Mouse (Mus musculus) myocyte (in vitro differentiated cells): ENCODE results near the gene Gabrb1. TPM values are rescaled to one million over a fixed set of nuclear protein-coding genes. Genes with fewer than 3 reads are reported as not detected.

Source experiments
- H3K27me3 ChIP-seq: one replicate; pipeline ENCODE4 v1.6.1; 2011; ENCODE audit not compliant: control insufficient read depth, insufficient read depth, insufficient read length
- H3K36me3 ChIP-seq: one replicate; pipeline ENCODE4 v1.6.1; 2011; ENCODE audit not compliant: control insufficient read depth, insufficient read depth
- H3K4me2 ChIP-seq: one replicate; pipeline ENCODE4 v1.6.1; 2011; ENCODE audit warnings: low read depth, control low read depth
- H3K4me3 ChIP-seq: one replicate; pipeline ENCODE4 v1.5.1; 2011; ENCODE audit warnings: mild to moderate bottlenecking, control low read depth, moderate library complexity
- H3K79me2 ChIP-seq: one replicate; pipeline ENCODE4 v1.6.1; 2011; ENCODE audit not compliant: control insufficient read depth, insufficient read depth
- H3ac ChIP-seq: one replicate; pipeline ENCODE4 v1.6.1; 2011; ENCODE audit not compliant: control insufficient read depth, insufficient read length
- CEBPB ChIP-seq: IDR thresholded peaks from 2 replicates; pipeline ENCODE4 v1.6.1; 2011; ENCODE audit warnings: mild to moderate bottlenecking, moderate library complexity; ENCODE audit not compliant: poor library complexity, insufficient read depth, severe bottlenecking
- E2F4 ChIP-seq: IDR thresholded peaks from one replicate; pipeline ENCODE4 v1.6.1; 2011; ENCODE audit warnings: mild to moderate bottlenecking, control low read depth, moderate library complexity; ENCODE audit not compliant: insufficient read depth
- MAX ChIP-seq: IDR thresholded peaks from one replicate; pipeline ENCODE4 v1.6.1; 2011; ENCODE audit warnings: low read depth, mild to moderate bottlenecking, control low read depth
- MYOD1 ChIP-seq, 3 experiments: IDR thresholded peaks; one replicate each; pipeline ENCODE4 v1.6.1; 2011; ENCODE audit warnings: control low read depth in 2 of 3, low read depth in 2 of 3, mild to moderate bottlenecking in 2 of 3, moderate library complexity in 1 of 3; ENCODE audit not compliant: insufficient read length in 2 of 3, control insufficient read depth in 1 of 3
- MYOG ChIP-seq, 3 experiments: IDR thresholded peaks; one replicate each; pipeline ENCODE4 v1.6.1; 2011; ENCODE audit warnings: control low read depth in 2 of 3, low read depth in 2 of 3, mild to moderate bottlenecking in 2 of 3; ENCODE audit not compliant: insufficient read length in 2 of 3, control insufficient read depth in 1 of 3, insufficient read depth in 1 of 3
- POLR2A ChIP-seq: IDR thresholded peaks from one replicate; pipeline ENCODE4 v1.6.1; 2011; ENCODE audit warnings: low read depth, mild to moderate bottlenecking, control low read depth, moderate library complexity; ENCODE audit not compliant: insufficient read length
- POLR2AphosphoS2 ChIP-seq: IDR thresholded peaks from one replicate; pipeline ENCODE4 v1.6.1; 2011; ENCODE audit warnings: low read depth, control low read depth; ENCODE audit not compliant: insufficient read length
- REST ChIP-seq: IDR thresholded peaks from one replicate; pipeline ENCODE4 v1.6.1; 2011; ENCODE audit warnings: mild to moderate bottlenecking, control low read depth, moderate library complexity; ENCODE audit not compliant: insufficient read depth, insufficient read length
- SRF ChIP-seq: IDR thresholded peaks from one replicate; pipeline ENCODE4 v1.6.1; 2011; ENCODE audit warnings: low read depth; ENCODE audit not compliant: control insufficient read depth, insufficient read length
- TCF12 ChIP-seq: IDR thresholded peaks from one replicate; pipeline ENCODE4 v1.6.1; 2011; ENCODE audit warnings: mild to moderate bottlenecking, control low read depth; ENCODE audit not compliant: poor library complexity, insufficient read depth, severe bottlenecking
- TCF3 ChIP-seq: IDR thresholded peaks from one replicate; pipeline ENCODE4 v1.6.1; 2011; ENCODE audit warnings: low read depth, control low read depth; ENCODE audit not compliant: insufficient read length
- USF1 ChIP-seq: IDR thresholded peaks from one replicate; pipeline ENCODE4 v1.6.1; 2011; ENCODE audit warnings: low read depth, mild to moderate bottlenecking, control low read depth, moderate library complexity
- polyA plus RNA-seq: library from polyadenylated mRNA; unstranded; fragments of >200 nt; fragmentation: generic; extraction: Trizol; gene quantifications from one replicate; pipeline ENCODE4 v1.2.1, GENCODE M21; 2012; ENCODE audit warnings: missing spikeins

Gabrb1 gene
- polyA plus RNA-seq, 1 experiment: 0.01 TPM

- no peak overlapping the region for H3K4me3 ChIP-seq
- no peak overlapping the region for H3K4me2 ChIP-seq
- H3K79me2 ChIP-seq: no peaks in the 10 kb centered on the region
- no peak overlapping the region for H3ac ChIP-seq
- no peak for TF ChIP-seq MYOD1 (IDR thresholded peaks at IDR 0.05; ENCODE audit: control insufficient read depth in 1 of 3, insufficient read length in 2 of 3, low read depth in 2 of 3)
- no peak for TF ChIP-seq SRF
- TF ChIP-seq POLR2A: no peak
- no peak for TF ChIP-seq MYOG (IDR thresholded peaks at IDR 0.05; ENCODE audit: control insufficient read depth in 1 of 3, insufficient read depth in 1 of 3, insufficient read length in 2 of 3, low read depth in 2 of 3)
- TF ChIP-seq TCF3: no peak
- no peak for TF ChIP-seq POLR2AphosphoS2
- no peak for TF ChIP-seq MAX
- TF ChIP-seq REST: no peak
- no peak for TF ChIP-seq USF1
- no peak for TF ChIP-seq TCF12
- TF ChIP-seq E2F4: no peak
- no peak for TF ChIP-seq CEBPB
- H3K27me3 ChIP-seq: no peaks in the 10 kb centered on the region
- no peaks in the 10 kb centered on the region for H3K36me3 ChIP-seq
These were observed 42.0 kb downstream of the Gabrb1 start for GRCm38 (mm10) chr5:71699696-71700467.

GRCm38 (mm10) chr5:71700468-71701272 is 42.8 kb downstream of the Gabrb1 start:
- H3ac ChIP-seq: no peak overlapping the region
- TF ChIP-seq POLR2AphosphoS2: no peak
- no peak for TF ChIP-seq MYOD1 (IDR thresholded peaks at IDR 0.05; ENCODE audit: control insufficient read depth in 1 of 3, insufficient read length in 2 of 3, low read depth in 2 of 3)
- no peak for TF ChIP-seq E2F4
- no peak for TF ChIP-seq CEBPB
- TF ChIP-seq MYOG (IDR thresholded peaks at IDR 0.05; ENCODE audit: control insufficient read depth in 1 of 3, insufficient read depth in 1 of 3, insufficient read length in 2 of 3, low read depth in 2 of 3): no peak
- no peak for TF ChIP-seq TCF3
- TF ChIP-seq POLR2A: no peak
- TF ChIP-seq REST: no peak
- no peak for TF ChIP-seq USF1
- TF ChIP-seq MAX: no peak
- TF ChIP-seq TCF12: no peak
- TF ChIP-seq SRF: no peak
- H3K27me3 ChIP-seq: no peaks in the 10 kb centered on the region
- H3K4me3 ChIP-seq: no peak overlapping the region
- H3K4me2 ChIP-seq: no peak overlapping the region
- H3K79me2 ChIP-seq: no peaks in the 10 kb centered on the region
- H3K36me3 ChIP-seq: no peaks in the 10 kb centered on the region

- Histone ChIP-seq H3K79me2 (no peaks in the 10 kb centered on the region), H3K4me3 (no peak overlapping the region), H3K4me2 (no peak overlapping the region), H3ac (no peak overlapping the region), H3K27me3 (no peaks in the 10 kb centered on the region), H3K36me3 (no peaks in the 10 kb centered on the region)
- TF ChIP-seq POLR2A (no peak), E2F4 (no peak), MYOG (IDR thresholded peaks at IDR 0.05; ENCODE audit: control insufficient read depth in 1 of 3, insufficient read depth in 1 of 3, insufficient read length in 2 of 3, low read depth in 2 of 3) (no peak), TCF3 (no peak), CEBPB (no peak), POLR2AphosphoS2 (no peak), USF1 (no peak), MAX (no peak), SRF (no peak), MYOD1 (IDR thresholded peaks at IDR 0.05; ENCODE audit: control insufficient read depth in 1 of 3, insufficient read length in 2 of 3, low read depth in 2 of 3) (no peak)
These were observed 43.3 kb downstream of the Gabrb1 start for GRCm38 (mm10) chr5:71701273-71701614.

DNA sequence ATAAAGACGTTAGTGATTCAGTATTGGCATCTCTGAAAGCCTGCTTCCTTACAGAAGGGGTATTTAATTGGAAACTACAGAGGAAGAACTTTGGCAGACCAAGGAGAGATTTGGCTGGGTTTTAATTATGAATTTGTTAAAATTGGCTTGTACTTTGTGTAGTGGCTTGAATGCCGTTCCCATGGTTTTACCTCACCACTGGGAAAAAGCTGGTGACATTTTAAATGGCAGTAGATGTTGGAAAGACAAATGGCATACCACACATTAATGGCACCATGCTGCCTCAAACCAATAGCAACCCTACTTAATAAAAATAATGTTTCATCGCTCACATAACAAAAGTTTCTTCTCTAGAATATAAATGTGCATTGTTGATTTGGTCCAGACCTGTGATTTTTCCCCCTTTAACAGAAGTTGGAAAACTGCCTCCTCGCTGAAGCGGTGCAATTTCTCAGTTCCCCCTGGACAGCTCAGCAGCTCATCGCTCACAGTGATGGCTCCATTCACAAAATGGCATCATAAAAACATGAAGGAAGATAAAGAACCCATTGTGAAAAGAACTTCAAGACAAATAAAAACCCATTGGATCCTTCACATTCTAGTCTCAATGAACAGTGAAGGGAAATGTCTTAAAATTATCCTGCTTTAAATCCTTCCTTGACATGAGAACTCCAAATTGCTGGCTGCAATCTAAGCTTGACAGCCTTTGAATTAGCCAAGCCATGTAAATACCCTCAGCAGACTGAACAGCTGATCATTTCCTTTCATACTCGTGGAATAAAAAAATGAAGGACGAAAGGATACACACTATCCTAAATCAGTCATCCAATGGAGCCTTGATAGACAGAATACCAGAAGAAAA is 75.2 kb downstream of the Gabrb1 start:
- Histone ChIP-seq H3K27me3 (no peaks in the 10 kb centered on the region), H3K4me3 (no peak overlapping the region), H3K79me2 (no peaks in the 10 kb centered on the region), H3ac (no peak overlapping the region), H3K36me3 (no peaks in the 10 kb centered on the region), H3K4me2 (no peak overlapping the region)
- TF ChIP-seq REST: no peak
- TF ChIP-seq SRF: no peak
- TF ChIP-seq MYOG (IDR thresholded peaks at IDR 0.05; ENCODE audit: control insufficient read depth in 1 of 3, insufficient read depth in 1 of 3, insufficient read length in 2 of 3, low read depth in 2 of 3): no peak
- TF ChIP-seq MYOD1 (IDR thresholded peaks at IDR 0.05; ENCODE audit: control insufficient read depth in 1 of 3, insufficient read length in 2 of 3, low read depth in 2 of 3): no peak
- no peak for TF ChIP-seq MAX
- TF ChIP-seq USF1: no peak
- TF ChIP-seq CEBPB: no peak
- TF ChIP-seq TCF3: no peak
- TF ChIP-seq POLR2AphosphoS2: no peak
